Comparison of ENCODE assay signal across 9 mouse cellular contexts in genomic region chr17:33816612-33817011, GRCm38 (mm10). TPM values are rescaled to one million over a fixed set of nuclear protein-coding genes. Genes with fewer than 3 reads are reported as not detected.
DNase-seq lines count a peak whose midpoint lies in the region; ATAC-seq and TF ChIP-seq lines count a peak whose summit lies in the region.
"Had no signal": no experiment of that assay in that cellular context is flagged by ENCODE, and none has a peak within 500 bp of the region (broad histone marks: within the 10 kb centered on the region; RNA-seq: fewer than 3 reads in every experiment).

No protein-coding gene starts in this region.

- H3K4me1 ChIP-seq in E14TG2a.4 (replicated peaks; ENCODE audit: low read depth, low read length) = peaks cover 84% of the 10 kb centered on the region
- H3K4me1 ChIP-seq in heart, embryonic 16.5 days (ENCODE audit: control insufficient read depth, insufficient read depth, low read length) = peaks cover 25% of the 10 kb centered on the region
- H3K4me1 ChIP-seq in liver, postnatal 0 days (ENCODE audit: insufficient read depth) = peaks cover 23% of the 10 kb centered on the region

- intact Hi-C loops in left cerebral cortex, postnatal 14 days (cut with DNase I) = no loop called here

- H3K4me2 ChIP-seq in heart, embryonic 16.5 days (ENCODE audit: low read depth, low read length) = peak overlapping the region; percentile 98
- peak overlapping the region; percentile 95 for H3K4me2 ChIP-seq in liver, postnatal 0 days (ENCODE audit: low read depth, low read length)

- WGBS in heart, embryonic 16.5 days = 58% methylated on average over 5 of the region's 5 CpGs
- WGBS in liver, postnatal 0 days (ENCODE audit: insufficient replicate concordance) = 68% methylated on average over 5 of the region's 5 CpGs

- peaks cover 63% of the 10 kb centered on the region for H3K36me3 ChIP-seq in E14TG2a.4 (ENCODE audit: insufficient read depth, low read length)
- peaks cover 25% of the 10 kb centered on the region for H3K36me3 ChIP-seq in heart, embryonic 16.5 days (ENCODE audit: control insufficient read depth, insufficient read depth)
- H3K36me3 ChIP-seq in liver, postnatal 0 days (replicated peaks; ENCODE audit: insufficient read depth, low read length) = peaks cover 13% of the 10 kb centered on the region

- TF ChIP-seq CTCF in E14TG2a.4 (conservative IDR thresholded peaks at IDR 0.05; ENCODE audit: low read length) = no peak
- no peak for TF ChIP-seq CTCF in liver, postnatal 0 days (IDR thresholded peaks at IDR 0.05; ENCODE audit: low read depth)

- DNase-seq in cerebellum, adult 9-11 months = peak; percentile 46
- no peak for DNase-seq in cerebellum, adult 11 months
- DNase-seq in liver, postnatal 0 days = no peak
- no peak for DNase-seq in natural killer cell, adult 2 months (ENCODE audit: low spot score in 2 of 2)
- DNase-seq in left cerebral cortex, postnatal 14 days (ENCODE audit: low spot score in 2 of 2) = no peak
- DNase-seq in embryo, embryonic 9.5 days (ENCODE audit: extremely low spot score) = no peak
- DNase-seq: cerebellum, postnatal 14 days had no signal

- H3K9me3 ChIP-seq in E14TG2a.4 (ENCODE audit: low read length) = no peaks in the 10 kb centered on the region
- H3K9me3 ChIP-seq in heart, embryonic 16.5 days (replicated peaks; ENCODE audit: control insufficient read depth, low read length) = no peaks in the 10 kb centered on the region
- H3K9me3 ChIP-seq in liver, postnatal 0 days (ENCODE audit: low read length) = no peaks in the 10 kb centered on the region

- H3K9ac ChIP-seq in heart, embryonic 16.5 days (ENCODE audit: low read length) = peak overlapping the region; percentile 87; the same call in 1 of the 2 replicates
- peak overlapping the region; percentile 67; the same call in 1 of the 2 replicates for H3K9ac ChIP-seq in liver, postnatal 0 days (replicated peaks)

- no peak for TF ChIP-seq EP300 in liver, postnatal 0 days (IDR thresholded peaks at IDR 0.05; ENCODE audit: low read depth)

- no peaks in the 10 kb centered on the region for H3K27me3 ChIP-seq in E14TG2a.4 (ENCODE audit: insufficient read depth, low read length)
- H3K27me3 ChIP-seq in heart, embryonic 16.5 days (ENCODE audit: control insufficient read depth, insufficient read depth, low read length) = 0 out of 2 replicates have a peak, but pooled peaks cover 7% of the 10 kb centered on the region
- no peaks in the 10 kb centered on the region for H3K27me3 ChIP-seq in liver, postnatal 0 days (ENCODE audit: insufficient read depth, low read length)

- H3K4me3 ChIP-seq in E14TG2a.4 (replicated peaks; ENCODE audit: low read length) = peak overlapping the region; percentile 89
- peak overlapping the region; percentile 72 for H3K4me3 ChIP-seq in heart, embryonic 16.5 days (ENCODE audit: low read length)
- no peak overlapping the region for H3K4me3 ChIP-seq in liver, postnatal 0 days (ENCODE audit: low read depth, low read length)

- ATAC-seq in heart, embryonic 16.5 days (replicated peaks; ENCODE audit: extremely low read depth, insufficient read depth, low FRiP score) = no peak
- ATAC-seq in liver, postnatal 0 days = no peak

- peak overlapping the region; percentile 86 for H3K27ac ChIP-seq in heart, embryonic 16.5 days (ENCODE audit: low read length)
- H3K27ac ChIP-seq in liver, postnatal 0 days (ENCODE audit: low read depth) = peak overlapping the region; percentile 76

RNA-seq across cellular contexts. Expression of gene Kank3, which starts 6.3 kb away (rescaled TPM):
- polyA plus RNA-seq in heart, embryonic 16.5 days (2015; fragmentation: Nextera tagmentation; extraction: Ambion mirVana) = 48.5 and 58.7 TPM in 2 replicates
- polyA plus RNA-seq in liver, postnatal 0 days (2015; fragmentation: Nextera tagmentation; extraction: Ambion mirVana) = 9.4 and 10.6 TPM in 2 replicates
- total RNA-seq in left cerebral cortex, postnatal 14 days (2021) = 10 to 100 TPM; 36.2 to 41.2 TPM

RNA-seq across cellular contexts. Expression of gene Rps28, which starts 7.8 kb away (rescaled TPM):
- 388 and 436 TPM in 2 replicates for polyA plus RNA-seq in heart, embryonic 16.5 days (2015; fragmentation: Nextera tagmentation; extraction: Ambion mirVana)
- 699 and 710 TPM in 2 replicates for polyA plus RNA-seq in liver, postnatal 0 days (2015; fragmentation: Nextera tagmentation; extraction: Ambion mirVana)
- total RNA-seq in left cerebral cortex, postnatal 14 days (2021) = 100 to 1,000 TPM; 681 to 713 TPM

RNA-seq across cellular contexts. Expression of gene Ndufa7, which starts 7.8 kb away (rescaled TPM):
- polyA plus RNA-seq in heart, embryonic 16.5 days (2015; fragmentation: Nextera tagmentation; extraction: Ambion mirVana) = 535 and 549 TPM in 2 replicates
- polyA plus RNA-seq in liver, postnatal 0 days (2015; fragmentation: Nextera tagmentation; extraction: Ambion mirVana) = 379 and 389 TPM in 2 replicates
- 100 to 1,000 TPM; 229 to 243 TPM for total RNA-seq in left cerebral cortex, postnatal 14 days (2021)

RNA-seq across cellular contexts. Expression of gene Cd320, which starts 26.3 kb away (rescaled TPM):
- 37.6 and 41.9 TPM in 2 replicates for polyA plus RNA-seq in heart, embryonic 16.5 days (2015; fragmentation: Nextera tagmentation; extraction: Ambion mirVana)
- polyA plus RNA-seq in liver, postnatal 0 days (2015; fragmentation: Nextera tagmentation; extraction: Ambion mirVana) = 16.6 and 17.4 TPM in 2 replicates
- 10 to 100 TPM; 29.3 to 31.9 TPM for total RNA-seq in left cerebral cortex, postnatal 14 days (2021)

RNA-seq across cellular contexts. Expression of gene Angptl4, which starts 35.0 kb away (rescaled TPM):
- 16.4 and 20.5 TPM in 2 replicates for polyA plus RNA-seq in heart, embryonic 16.5 days (2015; fragmentation: Nextera tagmentation; extraction: Ambion mirVana)
- 64.4 and 93.5 TPM in 2 replicates for polyA plus RNA-seq in liver, postnatal 0 days (2015; fragmentation: Nextera tagmentation; extraction: Ambion mirVana)
- 1 to 10 TPM; 5.5 to 6.6 TPM for total RNA-seq in left cerebral cortex, postnatal 14 days (2021)
